Mouse (Mus musculus) spleen, adult 2 months (tissue): ENCODE results near the gene Nedd4.

ENCODE experiments used
- CTCF ChIP-seq: fragments of 200-500 bp; IDR thresholded peaks from 2 replicates; pipeline ENCODE4 v1.5.1; 2011; ENCODE audit warnings: mild to moderate bottlenecking, inconsistent platforms; ENCODE audit not compliant: insufficient read depth, insufficient read length, insufficient replicate concordance; ENCODE audit errors: extremely low read depth
- POLR2A ChIP-seq: fragments of 200-500 bp; IDR thresholded peaks from 2 replicates; pipeline ENCODE4 v1.6.1; 2011; ENCODE audit warnings: low read depth, low read length, inconsistent platforms

DNA sequence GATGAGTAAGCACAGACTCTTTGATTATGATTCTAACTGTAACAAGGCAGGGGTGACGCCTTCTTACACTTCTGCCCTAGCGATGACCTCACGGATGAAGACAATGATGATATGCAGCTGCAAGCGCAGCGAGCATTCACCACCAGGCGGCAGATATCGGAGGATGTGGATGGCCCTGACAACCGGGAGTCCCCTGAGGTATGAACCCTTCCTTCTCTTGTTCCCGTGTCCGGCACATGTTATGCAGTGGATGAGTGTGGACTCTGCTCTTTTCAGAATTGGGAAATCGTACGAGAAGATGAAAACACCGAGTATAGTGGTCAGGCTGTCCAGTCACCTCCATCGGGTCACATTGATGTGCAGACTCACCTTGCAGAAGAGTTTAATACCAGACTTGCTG is 59.1 kb downstream of the Nedd4 start:
- TF ChIP-seq POLR2A (no peak), CTCF (no peak)
